Mouse (Mus musculus) ES-CJ7 (cell line): ENCODE data around the gene Spic.
"Not testable (repeated sequence)": the region's sequence is repeated elsewhere in the genome, so short reads cannot be mapped to it uniquely, and the experiment has no call there.

Source experiments
- DNase-seq: peaks from one replicate; pipeline ENCODE4 v3.0.0; 2011; ENCODE audit warnings: low read depth, low spot score

Spic gene

GRCm38 (mm10) chr10:88684925-88685324 is at the start of gene Spic:
Spic (minus strand) TSS chr10:88685015.
- peak; percentile 99 for DNase-seq

GRCm38 (mm10) chr10:88732309-88732622 is 47.5 kb upstream of the Spic start:
- peak; percentile 55 for DNase-seq

- DNase-seq = peak; percentile 27
Measured at GRCm38 (mm10) chr10:88731496-88732308, 46.9 kb upstream of the Spic start.

GRCm38 (mm10) chr10:88730571-88731495 is 46.0 kb upstream of the Spic start, which contains the start of gene Arl1:
Arl1 (plus strand) TSS chr10:88730858.
- peak; percentile 90 for DNase-seq

- DNase-seq = no peak
Measured at GRCm38 (mm10) chr10:88728166-88728565, 43.4 kb upstream of the Spic start.

GRCm38 (mm10) chr10:88727128-88727527 is 42.3 kb upstream of the Spic start:
- DNase-seq = peak; percentile 75

GRCm38 (mm10) chr10:88725343-88725742 is 40.5 kb upstream of the Spic start:
- DNase-seq = peak; percentile 86

- no peak for DNase-seq
Measured at GRCm38 (mm10) chr10:88719618-88720017, 34.8 kb upstream of the Spic start.

GRCm38 (mm10) chr10:88717756-88718025 is 32.9 kb upstream of the Spic start:
- no peak for DNase-seq

- DNase-seq = peak; percentile 86
Measured at GRCm38 (mm10) chr10:88716986-88717755, 32.4 kb upstream of the Spic start.

GRCm38 (mm10) chr10:88715621-88716020 is 30.8 kb upstream of the Spic start:
- no peak for DNase-seq

- DNase-seq = no peak
Measured at GRCm38 (mm10) chr10:88714744-88715143, 29.9 kb upstream of the Spic start.

GRCm38 (mm10) chr10:88712359-88712758 is 27.5 kb upstream of the Spic start:
- no peak for DNase-seq

GRCm38 (mm10) chr10:88708671-88709523 is 24.1 kb upstream of the Spic start:
- peak; percentile 95 for DNase-seq

GRCm38 (mm10) chr10:88700938-88701337 is 16.1 kb upstream of the Spic start:
- peak; percentile 61 for DNase-seq

- no peak for DNase-seq
Measured at GRCm38 (mm10) chr10:88682904-88683563, 1.8 kb downstream of the Spic start.

GRCm38 (mm10) chr10:88672825-88673224 is 12.0 kb downstream of the Spic start:
- peak; percentile 34 for DNase-seq

GRCm38 (mm10) chr10:88672123-88672522 is 12.7 kb downstream of the Spic start:
- DNase-seq = peak; percentile 95

GRCm38 (mm10) chr10:88669719-88670118 is 15.1 kb downstream of the Spic start:
- peak; percentile 47 for DNase-seq

- not testable (repeated sequence) for DNase-seq
Measured at GRCm38 (mm10) chr10:88663856-88664255, 21.0 kb downstream of the Spic start.
